Mouse (Mus musculus) CD4-positive naive resting alpha-beta T cell, adult 76 days (primary cell): ENCODE results near the gene Cdc42ep3. TPM values are rescaled to one million over a fixed set of nuclear protein-coding genes. Genes with fewer than 3 reads are reported as not detected.

Experiments used
- total RNA-seq: library from RNA; stranded (reverse); gene quantifications from one replicate; pipeline ENCODE4 v1.2.4, GENCODE M21; 2023

Cdc42ep3 gene
- total RNA-seq = 17.3 TPM

DNA sequence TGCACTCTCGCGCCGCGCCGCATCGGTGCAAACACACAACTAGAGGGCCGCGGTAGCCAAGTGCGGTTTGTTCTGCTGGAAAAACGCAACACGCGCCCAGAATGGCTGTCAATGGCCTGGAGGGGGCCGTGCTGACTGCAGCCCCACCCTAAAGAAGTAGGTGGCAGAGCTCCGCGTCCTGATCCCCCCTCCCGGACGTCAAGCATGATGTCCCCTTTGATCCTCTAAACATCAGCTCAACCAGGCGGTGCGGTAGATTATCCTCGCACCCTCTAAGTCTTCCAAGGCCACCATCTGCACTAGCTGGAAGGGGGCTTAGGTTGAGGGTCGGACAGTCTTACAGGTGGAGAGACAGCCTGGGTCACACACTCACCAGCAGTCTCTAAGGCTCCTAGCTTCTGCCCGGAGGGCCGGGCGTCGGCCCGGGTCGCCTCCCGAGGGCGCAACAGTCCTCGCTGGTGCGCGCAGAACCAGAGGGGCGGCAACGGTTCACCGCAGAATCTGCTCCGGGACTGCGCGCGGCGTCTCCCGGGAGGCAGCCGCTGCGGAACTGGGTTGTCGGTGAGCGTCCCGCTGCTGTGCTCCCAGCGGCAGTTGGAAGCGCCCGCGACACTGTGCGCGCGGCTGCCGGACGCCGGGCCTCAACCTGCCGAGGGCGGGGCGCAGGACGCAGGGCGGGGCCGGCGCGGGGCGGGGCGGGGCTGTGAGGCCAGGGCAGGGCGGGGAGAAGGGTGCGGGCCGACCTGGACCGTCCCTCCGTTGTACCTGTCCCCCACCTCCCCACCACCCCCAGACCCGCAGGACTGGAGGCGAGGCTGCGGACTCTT is at the start of gene Cdc42ep3:
Cdc42ep3 (minus strand) TSS at position 648 of the 827 bp plus-strand sequence.

